Mouse (Mus musculus) layer of hippocampus, postnatal 25 days (tissue): Measurements from ENCODE around the gene Tiam1. TPM values are rescaled to one million over a fixed set of nuclear protein-coding genes. Genes with fewer than 3 reads are reported as not detected.
"Not testable (repeated sequence)": the region's sequence is repeated elsewhere in the genome, so short reads cannot be mapped to it uniquely, and the experiment has no call there.

ENCODE experiments used
- DNase-seq, 2 experiments: peaks; one replicate each; pipeline ENCODE4 v3.0.0; 2022; ENCODE audit warnings: mixed read lengths in 2 of 2, low spot score in 1 of 2; ENCODE audit errors: extremely low spot score in 1 of 2
- total RNA-seq, 2 experiments: library from RNA; stranded (reverse); gene quantifications; 2 replicates each; pipeline ENCODE4 v1.2.3; 2021

Tiam1 gene
- total RNA-seq, 2 experiments from 2014 or later, result 93.4 to 114 TPM

DNA sequence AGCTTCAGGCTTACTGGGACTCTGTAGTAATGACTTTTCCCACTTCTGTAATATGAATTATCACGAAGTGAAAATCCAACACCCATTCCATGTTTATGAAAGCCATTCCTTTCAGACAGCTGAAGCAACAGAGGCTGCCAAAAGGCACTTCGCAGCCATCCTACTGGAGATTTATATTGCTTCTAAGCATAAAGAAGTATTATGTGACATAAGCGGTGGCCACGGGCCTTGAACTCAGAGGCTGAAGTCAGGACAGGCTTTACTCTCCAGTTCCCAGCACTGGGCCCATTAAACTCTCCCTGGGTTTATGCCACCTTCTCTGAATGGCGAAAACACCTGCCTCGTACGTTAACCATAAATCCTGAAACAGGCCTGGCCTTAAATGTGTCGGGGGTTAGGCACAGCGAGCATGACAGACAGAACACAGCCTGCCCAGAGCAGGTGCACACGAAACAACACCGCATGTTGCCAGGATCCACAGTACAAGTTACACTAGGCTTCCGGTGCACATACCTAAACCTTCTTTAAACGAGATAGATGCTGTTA lies 26.9 kb downstream of the Tiam1 start:
- no peak for DNase-seq

DNA sequence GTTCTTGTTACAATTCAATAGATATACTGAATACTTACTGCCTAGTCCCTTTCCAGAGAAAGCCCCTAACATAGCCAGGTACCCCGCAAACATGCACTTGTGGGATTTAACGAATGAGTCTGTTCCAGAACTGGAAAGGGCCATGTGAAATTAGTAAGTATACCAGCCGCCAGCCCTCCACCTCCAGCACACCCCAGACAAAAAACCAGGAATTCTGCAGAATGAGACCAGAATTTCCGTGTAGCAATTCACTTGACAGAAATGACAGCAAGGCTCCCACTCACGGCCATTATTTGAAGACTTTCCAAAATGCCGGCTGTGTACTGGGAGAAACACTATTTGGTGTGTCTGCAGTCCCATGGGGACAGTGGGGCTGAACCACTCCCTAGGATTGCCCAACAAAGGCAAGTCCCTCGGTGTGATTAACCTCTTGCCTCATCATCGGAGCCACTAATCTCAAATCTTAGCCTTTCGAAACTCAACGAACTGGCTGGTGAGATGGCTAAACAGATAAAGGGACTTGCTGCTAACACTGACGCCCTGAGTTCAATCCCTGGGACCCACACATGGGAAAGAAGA lies 30.9 kb downstream of the Tiam1 start:
- DNase-seq, result peak in 1 of 2 experiments; percentile 17

DNA sequence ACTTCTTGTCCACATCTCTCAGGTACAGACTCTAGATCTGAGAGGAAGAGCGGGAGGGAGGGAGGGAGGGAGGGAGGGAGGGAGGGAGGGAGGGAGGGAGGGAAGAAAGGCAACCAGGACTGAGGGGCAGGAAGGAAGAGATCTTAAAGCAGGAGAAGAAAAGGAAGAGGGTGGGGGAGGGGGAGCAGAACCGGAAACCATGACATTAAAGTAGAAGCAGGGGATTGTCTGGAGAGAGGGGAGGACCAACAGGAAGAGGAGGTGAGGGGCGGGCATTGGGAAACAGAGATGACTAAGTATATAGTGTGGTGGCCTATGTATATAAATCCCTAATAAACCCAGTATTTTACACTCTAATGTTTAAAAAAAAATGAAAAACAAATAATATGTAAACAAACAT lies 34.1 kb downstream of the Tiam1 start:
- no peak for DNase-seq

DNA sequence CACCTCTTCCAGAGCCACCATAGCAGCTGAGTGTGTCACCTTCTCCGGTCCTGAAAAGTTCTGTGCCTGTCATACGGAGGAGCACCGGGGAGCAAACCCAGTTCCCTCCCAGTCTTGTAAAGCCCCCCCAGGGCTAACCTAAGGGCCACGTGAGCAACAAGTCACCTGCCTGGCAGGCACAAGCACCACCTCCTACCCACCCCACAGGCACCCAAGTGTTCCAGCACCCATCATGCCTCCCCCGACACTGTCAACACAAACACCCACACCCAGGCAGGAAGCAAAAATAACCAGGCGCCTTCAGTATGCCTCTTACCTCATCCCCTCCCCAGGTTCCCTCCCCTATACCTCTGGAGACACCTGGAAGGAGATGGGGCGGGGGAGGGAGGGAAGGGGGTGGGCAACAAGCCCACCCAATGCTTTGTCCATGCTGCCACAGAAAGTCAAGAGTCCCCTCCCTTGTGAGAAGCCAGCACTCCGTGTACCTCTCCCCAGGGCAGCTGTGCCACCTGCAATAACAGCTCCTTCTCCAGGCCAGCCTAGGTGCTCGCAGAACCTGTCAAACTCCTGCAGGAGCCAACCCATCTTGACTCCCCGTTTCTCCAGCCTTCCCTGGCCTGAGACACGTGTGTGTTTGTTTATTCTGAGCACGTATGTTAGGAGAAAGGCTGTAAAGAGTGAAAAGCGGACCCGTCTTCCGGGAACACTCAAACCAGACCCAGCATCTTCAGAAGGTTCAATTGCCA lies 38.7 kb downstream of the Tiam1 start:
- DNase-seq, result no peak

DNA sequence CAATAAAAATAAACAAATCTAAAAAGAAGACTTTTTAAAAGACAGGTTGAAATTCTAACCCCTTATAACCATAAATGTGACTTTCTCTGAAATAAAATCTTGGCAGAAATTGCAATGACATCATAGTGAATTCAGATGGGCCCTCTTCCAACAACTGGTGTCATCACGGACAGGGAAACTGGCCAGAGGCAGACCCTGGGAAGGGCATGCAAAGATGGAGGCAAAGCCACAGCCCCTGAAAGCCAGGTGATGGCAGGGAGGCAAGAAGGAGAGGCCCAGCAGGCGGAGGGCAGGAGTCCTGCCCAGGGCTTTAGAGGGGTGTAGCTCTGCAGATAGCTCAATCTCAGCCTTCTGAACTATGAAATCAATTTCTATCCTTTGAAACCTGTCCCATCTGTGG lies 39.8 kb downstream of the Tiam1 start:
- no peak for DNase-seq

DNA sequence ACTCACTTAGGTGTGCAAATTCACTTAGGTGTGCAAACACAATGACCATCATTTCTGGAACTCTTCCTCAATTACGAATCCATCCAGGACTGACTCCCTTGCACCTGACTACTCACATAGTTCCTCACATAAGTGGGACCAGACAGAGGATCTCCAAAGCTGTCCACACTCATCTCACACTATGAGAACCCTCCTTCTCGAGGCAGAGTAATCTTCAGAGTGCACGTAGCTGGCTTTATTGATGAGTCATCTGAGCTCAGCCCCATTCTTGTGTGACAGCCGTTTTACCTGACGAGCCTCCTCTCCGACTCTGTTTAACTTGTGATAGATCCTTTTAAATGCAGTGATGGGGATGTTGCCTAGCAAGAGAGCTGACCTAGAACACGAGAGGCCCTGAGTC lies 41.0 kb downstream of the Tiam1 start:
- DNase-seq, result no peak

DNA sequence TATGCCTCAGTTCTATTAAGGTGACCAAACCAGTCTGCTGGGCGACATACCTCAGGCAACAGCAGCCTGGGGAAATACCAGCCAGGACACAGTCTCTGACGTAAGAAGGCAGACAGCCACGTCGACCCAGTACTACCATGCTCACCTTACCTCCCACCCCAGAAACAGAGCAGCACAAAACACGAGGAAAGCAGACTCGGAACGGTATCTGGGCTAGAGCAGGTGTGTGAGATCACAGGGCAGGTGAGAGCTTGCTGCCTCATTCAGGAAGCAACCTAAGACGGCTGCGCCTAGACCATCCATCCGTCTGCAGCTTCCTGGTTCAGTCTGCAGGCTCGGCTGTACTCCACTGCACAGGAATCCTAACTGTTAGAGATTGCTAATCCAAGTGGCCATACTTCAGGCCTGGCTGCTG lies 45.4 kb downstream of the Tiam1 start:
- DNase-seq, result no peak

DNA sequence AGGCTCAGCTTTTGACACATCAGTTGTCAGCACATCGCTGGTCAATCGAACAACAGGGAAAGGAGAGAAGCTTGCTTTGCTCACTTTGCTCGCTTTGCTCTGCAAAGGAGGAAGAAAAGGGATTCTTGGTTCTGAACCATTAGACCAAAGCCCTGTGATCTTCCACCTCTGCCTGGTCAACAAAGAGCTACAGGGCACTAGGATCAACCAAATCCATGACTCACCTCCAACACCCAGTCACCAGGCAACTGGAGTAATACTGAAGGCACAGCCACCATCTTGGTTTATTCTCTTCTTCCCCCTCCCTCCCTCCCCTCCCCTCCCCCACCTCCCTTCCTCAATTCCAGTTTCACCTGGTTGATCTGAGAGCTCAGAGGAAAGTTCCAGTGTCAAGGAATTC lies 45.8 kb downstream of the Tiam1 start:
- DNase-seq, result no peak

DNA sequence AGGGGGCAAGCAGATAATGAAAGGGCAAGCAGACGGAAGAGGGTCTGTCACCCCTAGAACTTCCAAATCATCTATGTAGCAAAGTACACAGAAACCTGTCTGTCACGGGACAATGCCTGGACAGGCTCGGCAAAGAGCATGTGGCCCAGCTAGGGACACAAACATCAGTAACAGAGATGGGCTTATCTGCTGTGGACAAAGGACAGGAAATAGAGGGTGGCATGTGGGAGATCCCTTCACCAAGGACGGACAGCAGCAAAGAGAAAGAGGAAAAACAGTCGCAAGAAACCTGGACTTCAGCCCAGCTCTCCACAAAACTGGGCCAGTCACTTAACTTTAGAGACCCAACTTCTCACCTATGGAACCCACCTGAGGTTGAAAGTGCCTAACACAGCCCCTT lies 47.6 kb downstream of the Tiam1 start:
- no peak for DNase-seq

DNA sequence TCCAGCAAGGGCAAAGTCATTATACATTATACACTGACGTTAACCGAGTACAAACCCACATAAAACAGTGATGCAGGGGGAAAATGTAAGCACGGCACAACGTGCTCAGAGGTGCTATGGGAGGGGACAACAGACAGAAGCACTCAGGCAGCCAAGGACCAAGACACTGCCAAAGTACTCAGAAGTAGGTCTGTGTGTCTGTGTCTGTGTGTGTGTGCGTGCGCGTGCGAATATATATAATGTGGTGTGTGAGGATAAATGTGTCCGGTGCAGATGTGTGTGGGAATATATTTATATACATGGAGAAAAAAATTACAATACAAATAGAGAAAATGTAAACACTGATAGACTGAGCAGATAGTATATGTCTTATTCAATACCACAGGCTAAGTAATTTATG lies 50.6 kb downstream of the Tiam1 start:
- DNase-seq, result no peak

DNA sequence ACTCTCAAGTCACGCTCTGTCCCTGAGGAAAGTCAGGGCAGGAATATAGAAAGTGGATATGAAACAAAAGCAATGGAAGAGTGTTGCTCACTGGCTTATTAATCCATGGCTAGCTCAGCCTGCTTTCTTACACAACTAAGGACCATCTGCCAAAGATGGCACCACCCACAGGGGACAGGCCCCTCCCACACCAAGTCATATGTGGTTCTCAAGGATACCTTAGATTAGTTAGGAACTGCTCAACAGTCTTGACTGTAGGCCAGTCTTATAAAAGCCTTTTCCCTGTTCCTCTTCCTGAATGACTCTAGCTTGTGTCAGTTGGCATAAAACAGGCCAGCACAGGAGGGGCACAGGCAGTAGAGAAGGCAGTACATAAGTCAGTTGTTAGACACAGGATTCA lies 51.7 kb downstream of the Tiam1 start:
- no peak for DNase-seq

DNA sequence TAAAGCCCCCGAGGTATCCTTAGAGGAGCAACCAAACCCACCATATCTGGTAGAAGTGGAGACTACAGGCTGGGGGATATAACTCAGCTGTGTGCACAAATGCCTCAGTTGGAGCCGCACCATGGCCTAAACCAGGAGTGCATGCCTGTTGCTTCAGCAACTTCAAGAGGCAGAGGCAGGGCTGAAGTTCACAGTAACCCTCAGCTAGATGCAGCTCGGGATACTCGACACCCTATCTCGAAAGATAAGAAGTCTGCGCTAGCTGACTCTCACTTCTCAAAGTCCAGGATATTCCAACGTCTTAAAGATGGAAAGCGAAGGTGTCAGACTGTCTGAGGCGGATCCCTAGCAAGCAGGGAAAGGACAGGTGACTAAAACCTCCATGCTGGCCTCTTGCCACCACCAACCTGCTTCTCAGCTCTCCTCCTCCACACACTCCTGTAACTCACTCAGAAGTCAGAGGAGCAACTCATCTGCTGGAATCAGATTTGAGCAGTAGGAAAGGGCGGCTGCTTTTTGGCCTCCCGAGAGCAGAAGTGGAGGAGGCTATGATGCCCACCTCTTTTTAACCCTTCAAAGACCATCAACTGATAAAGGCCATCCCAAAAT lies 52.4 kb downstream of the Tiam1 start:
- no peak for DNase-seq

DNA sequence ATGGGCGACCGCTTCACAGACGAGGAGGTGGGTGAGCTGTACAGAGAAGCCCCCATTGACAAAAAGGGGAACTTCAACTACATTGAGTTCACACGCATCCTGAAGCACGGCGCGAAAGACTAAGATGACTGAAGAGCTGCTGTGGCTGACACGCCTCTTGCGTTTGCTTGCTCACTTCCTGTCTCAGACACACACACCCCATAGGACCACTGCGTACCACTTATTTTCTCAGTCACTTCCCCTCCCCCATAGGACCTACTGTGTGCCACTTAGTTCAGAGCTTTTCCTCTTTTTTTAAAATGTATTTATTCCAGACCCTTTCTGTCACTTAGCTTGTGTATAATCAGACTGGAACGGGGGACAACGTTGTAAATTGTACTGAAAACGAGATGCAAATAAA lies 53.2 kb downstream of the Tiam1 start:
- no peak for DNase-seq

DNA sequence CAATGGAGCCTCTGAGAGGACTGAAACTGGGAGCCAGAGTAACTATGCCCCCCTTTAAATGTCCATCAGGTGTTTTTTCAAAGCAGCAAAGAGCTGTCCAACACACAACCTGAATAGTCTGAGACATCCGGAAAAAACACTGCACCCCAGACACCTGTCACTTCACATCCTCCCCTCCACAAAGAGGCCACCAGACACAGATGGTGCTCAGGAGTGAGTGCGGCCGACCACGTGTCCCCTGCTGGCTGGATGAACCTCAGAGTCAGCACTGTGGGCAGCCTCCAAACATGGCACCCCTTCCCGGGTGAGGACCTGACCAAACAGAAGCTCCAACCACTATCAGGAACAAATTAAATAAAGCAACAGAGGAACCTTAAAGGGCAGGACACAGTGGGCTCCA lies 56.3 kb downstream of the Tiam1 start:
- no peak for DNase-seq

DNA sequence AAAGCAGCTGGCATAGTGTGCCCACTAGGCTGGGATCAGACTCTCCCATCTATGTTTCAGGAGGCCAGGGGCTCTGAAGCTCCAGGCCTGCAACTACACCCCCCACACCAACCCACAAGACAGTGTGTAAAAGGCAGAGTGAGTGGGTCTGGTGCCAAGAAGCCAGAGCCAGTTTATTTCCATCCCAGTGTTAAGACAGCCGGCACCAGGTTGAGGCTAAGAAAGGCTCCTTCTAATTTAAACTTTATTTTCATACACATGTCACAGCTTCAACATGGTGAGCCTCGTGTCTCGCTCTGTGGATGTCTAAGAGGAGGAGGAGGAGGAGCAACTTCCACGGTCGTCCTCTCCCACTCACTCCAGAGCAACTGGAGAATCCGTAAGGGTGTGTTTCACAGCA lies 57.5 kb downstream of the Tiam1 start:
- no peak for DNase-seq

DNA sequence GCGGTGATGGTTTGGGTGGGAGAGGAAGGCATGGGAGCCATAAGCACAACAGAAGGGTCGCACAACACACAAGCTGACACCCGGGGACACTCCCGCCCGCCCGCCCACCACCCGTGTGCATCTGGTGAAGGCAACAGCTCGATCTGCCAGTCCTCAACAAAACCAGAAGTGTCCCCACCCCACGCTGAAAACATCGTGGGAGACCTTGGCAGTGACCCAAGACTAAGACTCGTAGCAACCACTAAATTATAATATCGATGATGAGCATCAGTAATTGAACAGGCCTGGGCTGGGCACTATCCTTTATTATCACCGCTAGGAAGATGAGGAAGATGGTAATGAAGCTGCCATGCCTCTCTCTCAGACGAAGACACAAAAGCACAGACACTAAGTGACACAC lies 58.0 kb downstream of the Tiam1 start:
- DNase-seq, result peak; percentile 44 to 54

DNA sequence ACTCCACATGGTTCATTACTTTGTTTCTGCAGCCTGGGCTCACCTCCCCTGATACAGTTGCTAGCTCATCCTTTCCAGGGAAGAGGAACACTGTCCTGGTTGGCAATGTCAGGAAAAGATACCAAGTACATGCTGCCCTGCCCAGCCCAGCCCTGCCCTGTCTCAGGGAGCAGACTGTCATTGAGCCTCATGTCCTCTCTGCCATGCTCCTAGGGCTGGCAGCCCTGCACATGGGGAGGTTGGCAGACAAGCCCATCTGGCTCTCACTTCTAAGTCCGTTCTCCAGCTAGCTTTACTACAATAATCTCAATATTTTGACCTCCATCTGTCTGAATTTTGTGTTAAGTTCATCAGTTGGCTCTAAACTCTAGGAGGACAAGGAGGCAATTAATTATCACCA lies 62.4 kb downstream of the Tiam1 start:
- no peak for DNase-seq

DNA sequence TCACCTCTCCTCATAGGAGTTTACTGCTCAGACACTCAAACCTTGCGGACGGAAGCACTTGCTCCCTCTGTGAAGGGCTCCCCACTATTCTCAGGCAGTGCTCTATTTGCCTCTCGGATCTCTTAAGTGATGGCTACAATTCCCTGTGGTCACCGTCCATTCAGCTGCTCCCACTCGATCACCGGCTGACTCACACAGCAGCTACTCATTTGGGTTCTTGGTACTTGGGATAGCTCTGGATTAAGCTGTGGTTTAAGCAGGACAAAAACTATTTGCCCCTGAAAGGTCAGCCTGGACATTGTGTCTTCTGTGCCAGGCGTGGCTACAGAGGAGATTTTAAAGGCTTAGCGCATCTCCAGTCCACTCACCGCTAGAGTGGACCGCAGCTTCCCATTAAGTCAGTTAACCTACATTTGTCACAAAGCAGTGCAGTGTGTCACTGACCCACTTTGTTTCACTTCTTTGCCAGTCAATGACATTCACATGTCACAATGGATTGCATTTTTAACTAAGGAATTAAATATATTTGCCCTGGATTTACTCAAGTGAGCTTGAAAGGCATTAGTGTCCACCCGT lies 64.7 kb downstream of the Tiam1 start:
- no peak for DNase-seq

DNA sequence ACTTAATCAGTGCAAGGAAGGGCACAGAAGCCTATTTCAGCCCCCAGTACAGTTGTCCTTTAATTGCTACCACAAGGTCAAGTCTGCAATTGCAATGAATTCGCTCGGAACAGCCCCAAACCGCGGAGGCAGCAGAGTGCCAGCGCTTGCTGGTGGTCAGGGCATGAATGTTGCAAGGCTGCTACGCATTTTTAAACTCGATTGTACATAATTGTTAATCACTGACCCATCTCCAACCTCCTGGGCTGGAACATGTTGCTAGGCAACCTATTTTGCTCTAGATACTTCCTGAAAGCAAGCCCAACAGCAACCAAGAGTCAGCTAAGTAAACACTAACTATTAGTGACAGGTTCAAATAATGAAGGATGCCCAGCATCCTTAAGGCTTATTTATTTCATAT lies 70.1 kb downstream of the Tiam1 start:
- DNase-seq, result no peak

DNA sequence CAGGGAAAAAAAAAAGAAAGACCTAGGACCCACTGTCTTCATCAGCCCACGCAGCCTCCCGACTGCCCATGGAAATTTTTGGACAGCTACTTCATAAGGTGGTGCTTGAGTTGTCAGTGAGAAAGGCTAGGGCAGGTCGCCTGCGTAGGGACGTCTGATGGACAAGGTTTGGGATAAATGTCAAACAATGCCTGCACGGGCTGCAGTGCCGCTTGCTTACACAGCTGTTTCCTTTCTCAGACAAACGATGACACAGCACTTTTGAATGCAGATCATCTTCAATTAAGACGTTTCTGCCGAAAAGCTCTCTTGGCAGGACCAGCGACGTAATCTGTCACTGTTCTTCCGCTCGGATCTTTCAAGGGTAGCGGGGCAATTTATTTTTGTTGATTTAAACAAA lies 70.9 kb downstream of the Tiam1 start:
- no peak for DNase-seq

DNA sequence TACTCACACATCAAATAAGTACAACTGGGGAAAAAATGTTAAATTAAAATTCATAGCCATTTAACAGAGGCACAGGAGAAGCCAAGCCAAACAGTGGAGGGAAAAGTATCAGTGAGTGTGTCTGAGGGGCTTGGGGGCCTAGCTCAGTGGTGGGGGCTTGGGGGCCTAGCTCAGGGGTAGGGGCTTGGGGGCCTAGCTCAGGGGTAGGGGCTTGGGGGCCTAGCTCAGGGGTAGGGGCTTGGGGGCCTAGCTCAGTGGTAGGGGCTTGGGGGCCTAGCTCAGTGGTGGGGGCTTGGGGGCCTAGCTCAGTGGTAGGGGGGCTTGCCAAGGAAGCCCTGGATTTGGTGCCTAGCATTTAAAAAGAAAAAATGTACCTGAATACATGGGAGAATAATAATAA lies 72.4 kb downstream of the Tiam1 start:
- DNase-seq, result not testable (repeated sequence)
